Mouse (Mus musculus): ENCODE measurements around the gene Fpr3. TPM values are rescaled to one million over a fixed set of nuclear protein-coding genes. Genes with fewer than 3 reads are reported as not detected.
A peak's percentile ranks its signal among the peaks of the same experiment; 100 is the strongest.
"Not testable (repeated sequence)": the region's sequence is repeated elsewhere in the genome, so short reads cannot be mapped to it uniquely, and the experiment has no call there.

Gene Fpr3
- polyA plus RNA-seq (2014; fragmentation: Nextera tagmentation; extraction: Ambion mirVana): not detected in 2 replicates

DNA sequence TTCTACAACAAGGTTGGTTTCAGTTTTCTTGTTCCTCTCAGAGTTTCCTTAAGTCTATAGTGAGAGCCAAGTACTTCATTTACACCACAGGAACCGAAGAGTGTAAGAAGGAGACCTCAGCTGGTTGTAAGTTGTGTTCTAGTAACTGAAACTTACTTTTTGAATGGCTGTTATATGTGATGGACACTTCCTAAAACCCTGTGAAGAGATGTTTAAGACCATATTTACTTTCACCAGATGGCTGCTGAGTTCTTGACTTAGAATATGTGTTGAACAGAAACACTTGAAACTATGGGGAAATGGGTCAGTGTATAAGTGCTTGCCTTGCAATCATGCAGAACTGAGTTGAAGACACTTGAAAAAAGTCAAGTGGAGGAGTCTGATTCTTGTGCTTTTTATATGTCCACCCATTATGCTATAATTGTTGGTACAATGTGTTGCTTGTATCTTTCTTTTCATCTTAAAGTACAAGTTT, at the start of gene Fpr3, which contains the start of gene Fpr2:
Gene Fpr3 (plus strand): TSS at position 79 of the 475 bp plus-strand sequence.
Gene Fpr2 (plus strand): TSS at position 51 of the 475 bp plus-strand sequence.
- H3K9me3 ChIP-seq (ENCODE audit: low read depth, low read length): no peaks in the 10 kb centered on the region
- H3K4me3 ChIP-seq (ENCODE audit: low read depth, low read length): no peak within 1 kb of the TSS
- no peak for TF ChIP-seq CTCF (IDR thresholded peaks at IDR 0.05; ENCODE audit: low read depth)
- WGBS: 39% methylated on average over 1 of the region's 1 CpGs
- no peaks in the 10 kb centered on the region for H3K27me3 ChIP-seq (ENCODE audit: insufficient read depth, low read length)
- no peak within 1 kb of the TSS for H3K4me2 ChIP-seq
- H3K9ac ChIP-seq: no peak within 1 kb of the TSS
- H3K4me1 ChIP-seq (ENCODE audit: insufficient read depth): no peaks in the 10 kb centered on the region
- no peaks in the 10 kb centered on the region for H3K36me3 ChIP-seq (ENCODE audit: insufficient read depth)
- no peak for DNase-seq
- ATAC-seq (ENCODE audit: insufficient read depth): no peak
- H3K27ac ChIP-seq (ENCODE audit: low read depth): no peak within 1 kb of the TSS

DNA sequence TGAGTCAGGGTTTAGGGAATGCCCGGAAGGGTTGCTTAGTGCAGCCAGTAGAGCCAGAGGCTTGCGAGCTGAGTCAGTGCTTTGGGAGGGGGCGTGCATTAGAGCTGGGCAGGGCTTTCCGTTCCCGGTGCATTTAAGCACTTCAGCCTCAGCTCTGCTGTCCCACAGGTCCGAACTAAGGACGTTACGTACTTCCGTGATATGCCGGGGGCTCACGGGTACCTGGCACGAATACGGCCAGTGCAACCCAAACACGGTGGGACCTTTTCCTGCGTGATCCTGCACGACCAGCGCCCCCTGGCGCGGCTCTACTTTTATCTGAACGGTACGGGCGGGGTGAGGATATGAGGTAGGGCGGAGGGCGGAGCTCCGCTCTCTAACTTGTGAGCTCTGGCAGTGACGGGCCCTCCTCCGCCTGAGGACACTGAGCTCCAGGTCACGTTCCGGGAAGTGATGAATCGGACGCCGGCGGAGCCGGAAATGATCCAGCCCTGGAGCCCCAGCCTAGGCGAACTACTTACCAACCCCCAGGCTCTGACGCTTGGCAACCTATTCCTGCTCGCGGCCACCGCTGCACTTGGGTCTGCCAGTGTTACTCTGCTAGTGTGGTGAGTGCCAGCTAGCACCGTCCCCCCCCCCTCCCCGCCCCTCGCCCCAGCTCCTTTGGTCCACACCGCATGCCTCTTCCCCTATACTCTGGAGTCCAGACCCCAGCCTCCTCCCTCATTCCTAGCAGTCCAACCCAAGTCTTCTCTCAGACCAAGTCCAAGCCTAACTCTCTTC, 49.5 kb upstream of the Fpr3 start:
- under 1% methylated on average over 43 of the region's 43 CpGs for WGBS
- Histone ChIP-seq H3K9ac (peak overlapping the region; percentile 56), H3K27ac (ENCODE audit: low read depth) (peak overlapping the region; percentile 73), H3K9me3 (ENCODE audit: low read depth, low read length) (no peaks in the 10 kb centered on the region), H3K4me2 (peak overlapping the region; percentile 67), H3K27me3 (ENCODE audit: insufficient read depth, low read length) (no peaks in the 10 kb centered on the region), H3K4me3 (ENCODE audit: low read depth, low read length) (peak overlapping the region; percentile 35), H3K36me3 (ENCODE audit: insufficient read depth) (peaks cover 67% of the 10 kb centered on the region), H3K4me1 (ENCODE audit: insufficient read depth) (peaks cover 26% of the 10 kb centered on the region)
- DNase-seq (peak; percentile 96), ATAC-seq (ENCODE audit: insufficient read depth) (peak; percentile 96)
- peak; percentile 81 for TF ChIP-seq CTCF (IDR thresholded peaks at IDR 0.05; ENCODE audit: low read depth)

DNA sequence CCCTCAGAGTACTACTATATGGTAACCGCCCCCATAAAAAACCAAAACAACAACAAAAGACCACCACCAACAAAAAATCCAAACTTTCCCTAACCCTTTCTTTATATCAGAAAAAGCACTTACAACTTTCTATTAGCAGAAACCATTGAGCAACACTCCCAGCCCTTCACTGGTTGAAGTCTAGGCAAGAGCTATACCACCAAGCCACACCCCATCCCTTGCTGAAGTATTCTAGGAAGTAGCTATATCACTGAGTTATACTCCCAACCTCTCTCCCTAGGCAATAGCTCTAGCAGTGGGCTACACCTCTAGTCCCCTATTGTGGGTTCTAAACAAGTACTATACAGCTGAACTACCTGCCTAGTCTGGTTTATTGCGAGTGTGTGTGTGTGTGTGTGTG, 48.4 kb upstream of the Fpr3 start:
- TF ChIP-seq CTCF (IDR thresholded peaks at IDR 0.05; ENCODE audit: low read depth): no peak
- Histone ChIP-seq H3K9me3 (ENCODE audit: low read depth, low read length) (no peaks in the 10 kb centered on the region), H3K27me3 (ENCODE audit: insufficient read depth, low read length) (no peaks in the 10 kb centered on the region), H3K36me3 (ENCODE audit: insufficient read depth) (peaks cover 56% of the 10 kb centered on the region), H3K9ac (no peak overlapping the region), H3K27ac (ENCODE audit: low read depth) (no peak overlapping the region), H3K4me2 (no peak overlapping the region; the same call in 1 of the 2 replicates), H3K4me1 (ENCODE audit: insufficient read depth) (peaks cover 19% of the 10 kb centered on the region), H3K4me3 (ENCODE audit: low read depth, low read length) (no peak overlapping the region)
- DNase-seq (no peak), ATAC-seq (ENCODE audit: insufficient read depth) (no peak)
- WGBS: 89% methylated on average over 2 of the region's 2 CpGs

DNA sequence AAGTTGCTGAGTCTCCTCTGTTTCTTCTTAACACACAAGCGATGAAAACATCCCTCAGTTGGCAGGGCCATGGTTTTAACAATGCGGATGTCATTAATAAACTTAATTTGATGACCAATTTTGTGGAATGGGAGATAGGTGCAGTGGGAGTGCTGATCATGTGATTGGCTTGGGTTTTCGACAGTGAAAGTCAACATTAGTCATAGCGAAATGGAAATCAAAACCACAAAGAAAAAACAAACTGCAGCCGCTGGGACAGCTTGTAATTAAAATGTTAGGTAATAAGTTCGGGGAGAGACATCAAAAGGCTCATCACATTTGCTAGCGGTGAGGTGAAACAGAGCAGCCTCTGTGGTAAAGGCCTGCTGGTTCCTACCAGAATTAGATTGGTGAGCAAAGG, 46.9 kb upstream of the Fpr3 start:
- peaks cover 48% of the 10 kb centered on the region for H3K36me3 ChIP-seq (ENCODE audit: insufficient read depth)
- WGBS: 89% methylated on average over 7 of the region's 7 CpGs

DNA sequence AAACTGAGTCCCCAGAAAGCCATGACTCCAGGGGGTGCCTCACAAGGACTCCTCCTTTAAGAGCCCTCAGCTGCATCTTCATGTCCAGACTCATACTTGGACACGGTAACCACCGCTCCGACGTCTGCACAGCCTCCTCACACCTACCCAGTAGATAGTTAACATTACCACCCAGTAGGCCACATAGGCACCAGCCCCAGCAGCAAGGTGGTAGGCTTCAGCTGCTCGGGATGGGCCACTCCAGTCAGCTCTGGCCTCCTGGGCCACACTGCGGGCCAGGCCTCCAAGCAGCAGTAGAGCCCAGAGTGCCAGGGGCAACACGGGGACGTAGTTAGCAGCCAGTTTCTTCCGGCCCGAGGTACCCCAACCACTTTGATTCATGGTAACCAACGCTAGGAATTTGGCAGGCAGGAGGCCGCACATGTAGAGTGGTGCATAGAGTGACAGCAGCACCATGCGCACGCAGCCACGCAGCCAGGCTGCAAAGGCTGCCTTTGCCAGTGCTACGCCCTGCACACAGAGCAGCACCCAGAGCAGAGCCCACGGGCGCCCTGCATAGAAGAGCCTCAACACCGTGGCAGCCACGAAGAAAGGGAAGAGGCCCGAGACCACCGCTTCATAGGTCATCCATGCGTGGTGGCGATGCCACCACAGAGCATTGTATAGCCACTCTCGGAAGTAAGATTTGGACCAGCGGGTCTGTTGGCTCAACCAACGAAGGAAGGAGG, 44.0 kb upstream of the Fpr3 start:
- Histone ChIP-seq H3K4me1 (ENCODE audit: insufficient read depth) (no peaks in the 10 kb centered on the region), H3K9me3 (ENCODE audit: low read depth, low read length) (no peaks in the 10 kb centered on the region), H3K27me3 (ENCODE audit: insufficient read depth, low read length) (no peaks in the 10 kb centered on the region), H3K4me2 (no peak overlapping the region), H3K27ac (ENCODE audit: low read depth) (no peak overlapping the region), H3K4me3 (ENCODE audit: low read depth, low read length) (no peak overlapping the region), H3K9ac (no peak overlapping the region), H3K36me3 (ENCODE audit: insufficient read depth) (peaks cover 37% of the 10 kb centered on the region)
- no peak for TF ChIP-seq CTCF (IDR thresholded peaks at IDR 0.05; ENCODE audit: low read depth)
- DNase-seq: no peak
- WGBS: 66% methylated on average over 27 of the region's 27 CpGs
- peak; percentile 66 for ATAC-seq (ENCODE audit: insufficient read depth)

More for the DNA sequence above, 46.9 kb upstream of the Fpr3 start:
- no peak for TF ChIP-seq CTCF (IDR thresholded peaks at IDR 0.05; ENCODE audit: low read depth)
- H3K4me1 ChIP-seq (ENCODE audit: insufficient read depth): peaks cover 6% of the 10 kb centered on the region
- H3K27ac ChIP-seq (ENCODE audit: low read depth): no peak overlapping the region
- no peaks in the 10 kb centered on the region for H3K9me3 ChIP-seq (ENCODE audit: low read depth, low read length)
- ATAC-seq (ENCODE audit: insufficient read depth): no peak
- no peak overlapping the region for H3K9ac ChIP-seq
- no peak overlapping the region for H3K4me3 ChIP-seq (ENCODE audit: low read depth, low read length)
- no peak overlapping the region for H3K4me2 ChIP-seq
- no peaks in the 10 kb centered on the region for H3K27me3 ChIP-seq (ENCODE audit: insufficient read depth, low read length)
- no peak for DNase-seq

DNA sequence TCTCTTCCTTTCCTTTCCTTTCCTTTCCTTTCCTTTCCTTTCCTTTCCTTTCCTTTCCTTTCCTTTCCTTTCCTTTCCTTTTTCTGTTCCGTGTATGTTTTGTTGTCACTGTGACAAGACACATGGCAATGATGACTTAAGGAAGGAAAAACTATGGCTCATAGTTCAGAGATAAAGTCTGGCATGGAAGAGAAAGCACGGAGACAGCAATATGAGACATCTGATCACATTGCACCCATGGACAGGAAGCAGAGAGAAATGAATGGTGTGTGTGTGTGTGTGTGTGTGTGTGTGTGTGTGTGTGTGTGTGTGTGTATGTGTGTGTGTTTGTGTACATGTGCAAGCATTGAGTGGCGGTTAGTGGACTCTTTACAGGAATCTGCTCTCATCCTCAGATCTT, 43.0 kb upstream of the Fpr3 start:
- 64% methylated on average over 3 of the region's 3 CpGs for WGBS
- not testable (repeated sequence) for H3K4me1 ChIP-seq (ENCODE audit: insufficient read depth); ATAC-seq (ENCODE audit: insufficient read depth); H3K27me3 ChIP-seq (ENCODE audit: insufficient read depth, low read length); H3K27ac ChIP-seq (ENCODE audit: low read depth); H3K4me2 ChIP-seq; H3K9me3 ChIP-seq (ENCODE audit: low read depth, low read length); H3K9ac ChIP-seq; DNase-seq; H3K4me3 ChIP-seq (ENCODE audit: low read depth, low read length)
- H3K36me3 ChIP-seq (ENCODE audit: insufficient read depth): peaks cover 32% of the 10 kb centered on the region
